Mouse (Mus musculus) forebrain, postnatal 0 days (tissue): ENCODE data around the gene Adra2a. TPM values are rescaled to one million over a fixed set of nuclear protein-coding genes. Genes with fewer than 3 reads are reported as not detected.

Experiments used
- ATAC-seq: fragments of 200-750 bp; cut with Nextera tagmentation; 2 replicates; pipeline ENCODE4 v1.8.0; 2017; ENCODE audit warnings: mild to moderate bottlenecking, moderate library complexity
- DNase-seq: peaks from one replicate; pipeline ENCODE4 v3.0.0-alpha.2; 2015
- H3K27ac ChIP-seq: fragments of 300-500 bp; sonication (generic); 2 replicates; pipeline ENCODE4 v1.5.1; 2014; ENCODE audit warnings: low read depth, mild to moderate bottlenecking, antibody characterized with exemption, low read length, moderate library complexity, mixed read lengths
- H3K27me3 ChIP-seq: fragments of 300-500 bp; sonication (generic); 2 replicates; pipeline ENCODE4 v1.6.1; 2014; ENCODE audit warnings: mild to moderate bottlenecking, low read length, mixed read lengths; ENCODE audit not compliant: insufficient read depth
- H3K36me3 ChIP-seq: fragments of 300-500 bp; sonication (generic); 2 replicates; pipeline ENCODE4 v1.6.1; 2014; ENCODE audit warnings: mild to moderate bottlenecking, moderate library complexity; ENCODE audit not compliant: insufficient read depth
- H3K4me1 ChIP-seq: fragments of 300-500 bp; sonication (generic); 2 replicates; pipeline ENCODE4 v1.6.1; 2014; ENCODE audit warnings: antibody characterized with exemption; ENCODE audit not compliant: insufficient read depth
- H3K4me2 ChIP-seq: fragments of 300-500 bp; sonication (generic); 2 replicates; pipeline ENCODE4 v1.6.1; 2014; ENCODE audit warnings: low read depth, mild to moderate bottlenecking, moderate library complexity
- H3K4me3 ChIP-seq: fragments of 300-500 bp; sonication (generic); 2 replicates; pipeline ENCODE4 v1.5.1; 2014; ENCODE audit warnings: low read depth, low read length, mixed read lengths
- H3K9ac ChIP-seq: fragments of 300-500 bp; sonication (generic); 2 replicates; pipeline ENCODE4 v1.6.1; 2014; ENCODE audit warnings: mild to moderate bottlenecking
- H3K9me3 ChIP-seq: fragments of 300-500 bp; sonication (generic); 2 replicates; pipeline ENCODE4 v1.6.1; 2016; ENCODE audit warnings: low read length
- CTCF ChIP-seq: sonication (generic); IDR thresholded peaks from 2 replicates; pipeline ENCODE4 v1.5.1; 2016; ENCODE audit warnings: antibody characterized with exemption, control low read depth, low read depth
- WGBS: fragments of 180-500 bp; shearing (Covaris S2); extraction: QIAGEN DNeasy Blood & Tissue Kit; methylation state at CpG from one replicate; pipeline ENCODE4 v1.1.7; 2014; 5-methylcytosine and 5-hydroxymethylcytosine counted together
- polyA plus RNA-seq: library from polyadenylated mRNA; unstranded; fragments of >200 nt; fragmentation: Nextera tagmentation; extraction: Ambion mirVana; gene quantifications from 2 replicates; pipeline ENCODE4 v1.2.1, GENCODE M21; 2015
- total RNA-seq: library from RNA; depleted of rRNA; stranded (reverse); fragments of >200 nt; gene quantifications from 2 replicates; pipeline ENCODE4 v1.2.3, GENCODE M21; 2014

The Adra2a gene
- total and polyA plus RNA-seq, 2 experiments from 2014 or later, result 2.6 to 17.3 TPM

GRCm38 (mm10) chr19:54047386-54048050, 3.6 kb downstream of the Adra2a start:
- Histone ChIP-seq H3K9me3 (no peaks in the 10 kb centered on the region), H3K4me2 (peak overlapping the region; percentile 98), H3K4me3 (peak overlapping the region; percentile 58), H3K9ac (peak overlapping the region; percentile 57), H3K36me3 (no peaks in the 10 kb centered on the region), H3K27ac (no peak overlapping the region), H3K4me1 (peaks cover 9% of the 10 kb centered on the region; the same call in 1 of the 2 replicates), H3K27me3 (peaks cover 21% of the 10 kb centered on the region)
- no peak for TF ChIP-seq CTCF
- WGBS, result 2% methylated on average over 27 of the region's 27 CpGs
- peak; percentile 43 for DNase-seq
- no peak for ATAC-seq

GRCm38 (mm10) chr19:54048161-54048885, 4.4 kb downstream of the Adra2a start:
- Histone ChIP-seq H3K27ac (no peak overlapping the region), H3K27me3 (peaks cover 21% of the 10 kb centered on the region), H3K4me2 (no peak overlapping the region), H3K36me3 (no peaks in the 10 kb centered on the region), H3K4me3 (no peak overlapping the region), H3K9me3 (no peaks in the 10 kb centered on the region), H3K4me1 (peaks cover 9% of the 10 kb centered on the region; the same call in 1 of the 2 replicates), H3K9ac (no peak overlapping the region)
- ATAC-seq (no peak), DNase-seq (no peak)
- TF ChIP-seq CTCF, result no peak
- WGBS, result 16% methylated on average over 13 of the region's 13 CpGs

- ATAC-seq (no peak), DNase-seq (no peak)
- no peak for TF ChIP-seq CTCF
- Histone ChIP-seq H3K27ac (no peak overlapping the region), H3K4me2 (no peak overlapping the region), H3K9ac (no peak overlapping the region), H3K4me1 (no peaks in the 10 kb centered on the region), H3K4me3 (no peak overlapping the region), H3K27me3 (peaks cover 14% of the 10 kb centered on the region), H3K9me3 (no peaks in the 10 kb centered on the region), H3K36me3 (no peaks in the 10 kb centered on the region)
- 68% methylated on average over 4 of the region's 4 CpGs for WGBS
These were observed 7.7 kb downstream of the Adra2a start for GRCm38 (mm10) chr19:54051651-54052050.

- H3K4me3 ChIP-seq, result no peak overlapping the region
- no peaks in the 10 kb centered on the region for H3K36me3 ChIP-seq
- no peak for DNase-seq
- H3K4me2 ChIP-seq, result no peak overlapping the region
- no peak for ATAC-seq
- H3K9me3 ChIP-seq, result no peaks in the 10 kb centered on the region
- no peaks in the 10 kb centered on the region for H3K27me3 ChIP-seq
- 41% methylated on average over 5 of the region's 5 CpGs for WGBS
- TF ChIP-seq CTCF, result no peak
- H3K9ac ChIP-seq, result no peak overlapping the region
- H3K4me1 ChIP-seq, result no peaks in the 10 kb centered on the region
- no peak overlapping the region for H3K27ac ChIP-seq
These were observed 11.9 kb downstream of the Adra2a start for GRCm38 (mm10) chr19:54055845-54056244.

- ATAC-seq, result no peak
- Histone ChIP-seq H3K4me1 (no peaks in the 10 kb centered on the region), H3K9me3 (no peaks in the 10 kb centered on the region), H3K27ac (no peak overlapping the region), H3K9ac (no peak overlapping the region), H3K4me3 (no peak overlapping the region), H3K27me3 (no peaks in the 10 kb centered on the region), H3K36me3 (no peaks in the 10 kb centered on the region), H3K4me2 (no peak overlapping the region)
- 85% methylated on average over 7 of the region's 7 CpGs for WGBS
- no peak for DNase-seq
- no peak for TF ChIP-seq CTCF
These were observed 24.5 kb downstream of the Adra2a start for GRCm38 (mm10) chr19:54068447-54068846.

GRCm38 (mm10) chr19:54070521-54070920, 26.6 kb downstream of the Adra2a start:
- Histone ChIP-seq H3K4me2 (no peak overlapping the region), H3K36me3 (no peaks in the 10 kb centered on the region), H3K27me3 (no peaks in the 10 kb centered on the region), H3K4me3 (no peak overlapping the region), H3K4me1 (no peaks in the 10 kb centered on the region), H3K9ac (no peak overlapping the region), H3K27ac (no peak overlapping the region), H3K9me3 (no peaks in the 10 kb centered on the region)
- WGBS, result 90% methylated on average over 5 of the region's 5 CpGs
- ATAC-seq, result no peak
- DNase-seq, result no peak
- no peak for TF ChIP-seq CTCF

GRCm38 (mm10) chr19:54072233-54072800, 28.4 kb downstream of the Adra2a start:
- no peaks in the 10 kb centered on the region for H3K27me3 ChIP-seq
- no peak overlapping the region for H3K9ac ChIP-seq
- no peak overlapping the region for H3K4me2 ChIP-seq
- ATAC-seq (no peak), DNase-seq (no peak)
- H3K4me1 ChIP-seq, result no peaks in the 10 kb centered on the region
- H3K36me3 ChIP-seq, result no peaks in the 10 kb centered on the region
- 79% methylated on average over 5 of the region's 5 CpGs for WGBS
- H3K27ac ChIP-seq, result no peak overlapping the region
- H3K4me3 ChIP-seq, result no peak overlapping the region
- no peak for TF ChIP-seq CTCF
- no peaks in the 10 kb centered on the region for H3K9me3 ChIP-seq
